Mouse (Mus musculus) erythroblast, adult 5-6 weeks (primary cell): ENCODE data around the gene Csnk2b. TPM values are rescaled to one million over a fixed set of nuclear protein-coding genes. Genes with fewer than 3 reads are reported as not detected.

Experiments
- ATAC-seq: replicated peaks from 2 replicates; pipeline ENCODE4 v1.8.0; 2016; ENCODE audit warnings: moderate number of reproducible peaks, mild to moderate bottlenecking, moderate TSS enrichment, inconsistent platforms; ENCODE audit not compliant: poor library complexity, low FRiP score, severe bottlenecking
- total RNA-seq, 2 experiments: library from RNA; stranded (forward) in 1 of 2; stranded (reverse) in 1 of 2; fragments of 150-400 nt in 1 of 2; fragments of 200-764, 138-1000 nt in 1 of 2; gene quantifications; 2 replicates each; pipeline versions ENCODE4 v1.2.3 to v1.2.4; 2015 to 2017; ENCODE audit warnings: low replicate concordance in 2 of 2

Gene Csnk2b
- 156 and 181 TPM in 2 replicates for total RNA-seq (2015; ENCODE audit: low replicate concordance)
- 76.5 and 112 TPM in 2 replicates for total RNA-seq (2017; ENCODE audit: low replicate concordance)

DNA sequence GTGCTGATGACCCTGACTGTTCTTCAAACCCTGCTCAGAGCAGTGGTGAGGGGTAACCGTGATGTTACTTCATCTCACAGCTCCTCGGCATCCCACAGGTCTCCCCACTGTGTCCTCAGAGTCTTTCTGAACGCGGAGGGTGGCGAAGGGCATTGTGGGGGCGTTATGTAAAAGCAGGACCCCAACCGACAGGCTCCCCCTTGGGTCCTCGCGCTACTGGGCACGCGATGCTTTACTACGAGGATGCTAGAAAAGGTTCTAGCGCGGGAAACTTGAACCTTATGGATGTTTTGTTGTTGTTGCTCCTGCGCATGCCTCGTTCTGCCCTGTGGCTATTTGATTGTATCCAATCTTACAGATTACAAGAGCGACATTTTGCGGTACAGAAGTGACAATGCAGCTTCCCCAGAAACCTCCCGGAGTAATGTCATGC is at the start of gene Csnk2b:
TSS of gene Csnk2b (minus strand) at position 183 of the 433 bp plus-strand sequence.
- no peak for ATAC-seq

DNA sequence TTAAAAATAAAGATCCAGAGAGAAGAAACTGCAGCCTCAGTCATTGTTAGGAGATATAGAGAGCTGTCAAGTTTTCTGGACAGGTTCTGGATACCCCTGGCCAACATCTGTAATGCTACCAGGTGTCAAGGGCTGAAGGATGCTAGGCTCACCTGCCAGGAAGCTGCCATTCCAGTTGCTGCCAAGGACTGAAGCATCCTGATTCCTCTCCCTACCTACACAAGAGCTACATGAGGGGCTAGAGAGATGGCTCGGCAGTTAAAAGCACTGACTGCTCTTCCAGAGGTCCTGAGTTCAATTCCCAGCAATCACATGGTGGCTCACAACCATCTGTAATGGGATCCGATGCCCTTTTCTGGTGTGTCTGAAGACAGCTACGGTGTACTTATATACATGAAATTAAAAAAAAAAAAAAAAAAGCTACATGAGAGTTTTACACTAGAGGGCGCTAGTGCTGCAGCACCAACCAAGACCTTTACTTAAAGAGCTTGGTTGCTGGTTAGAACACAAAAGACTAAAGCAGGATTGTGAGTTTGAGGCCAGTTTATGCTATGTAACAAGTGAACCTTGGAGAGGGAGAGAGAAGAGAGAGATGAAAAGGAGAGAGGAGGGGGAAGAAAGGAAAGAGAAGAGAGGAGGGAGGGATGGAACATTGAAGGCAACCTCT is 46.8 kb upstream of the Csnk2b start:
- no peak for ATAC-seq

DNA sequence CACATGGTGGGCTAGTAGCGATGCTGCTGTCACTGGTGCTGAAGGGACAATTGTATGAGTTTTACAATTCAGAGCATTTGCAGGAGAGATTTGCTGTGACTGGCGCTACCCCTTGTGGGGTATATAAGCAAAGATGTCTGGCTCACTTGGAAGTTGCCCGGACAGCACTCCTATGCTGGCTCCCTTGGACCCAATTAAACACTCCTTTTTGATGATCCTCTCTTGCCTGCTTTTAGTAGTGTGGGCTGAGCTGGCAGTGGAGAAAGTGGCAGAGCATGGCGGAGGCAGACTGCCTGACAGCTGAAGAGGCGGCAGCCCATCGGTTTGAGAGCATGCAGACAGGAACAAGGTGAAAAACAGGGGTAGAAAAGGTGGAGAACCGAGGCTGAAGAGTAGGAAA is 45.9 kb upstream of the Csnk2b start:
- no peak for ATAC-seq

- no peak for ATAC-seq
Measured at GRCm38 (mm10) chr17:35166352-35167035, 44.6 kb upstream of the Csnk2b start.

DNA sequence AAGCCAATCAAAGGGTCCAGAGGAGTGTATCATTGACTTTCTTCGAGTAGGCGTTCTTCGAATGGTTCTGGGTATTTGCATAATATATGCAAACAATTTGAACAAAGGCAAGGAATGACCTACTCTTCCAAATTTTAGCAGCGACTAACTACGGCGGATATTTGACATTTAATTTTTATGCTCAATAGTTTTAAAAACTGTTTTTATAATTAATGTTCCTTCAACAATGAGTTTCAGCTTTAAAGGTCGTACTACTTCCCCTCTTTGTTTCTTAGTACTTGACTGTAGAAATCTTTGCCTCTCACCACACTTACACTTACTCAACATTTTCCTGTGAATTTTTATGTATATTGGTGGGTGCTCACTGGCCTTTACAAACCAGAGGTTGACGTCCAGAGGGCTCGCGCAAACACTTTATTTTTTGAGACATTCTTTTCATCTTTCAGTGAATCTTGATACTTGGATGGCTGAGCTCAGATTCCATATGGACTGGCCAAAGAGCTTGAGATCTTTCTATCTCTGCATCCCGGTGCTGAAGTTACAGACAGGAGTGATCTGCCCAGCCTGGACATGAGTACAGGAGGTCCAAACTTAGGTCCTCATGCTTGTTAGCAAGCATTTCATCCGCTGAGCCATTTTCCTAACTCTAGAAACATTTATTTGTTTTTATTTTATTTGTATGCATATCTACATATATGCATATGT is 43.8 kb upstream of the Csnk2b start:
- no peak for ATAC-seq

- peak; percentile 89 for ATAC-seq
Measured at GRCm38 (mm10) chr17:35164568-35165450, 43.0 kb upstream of the Csnk2b start, which contains the start of gene Prrc2a. TSS of gene Prrc2a (minus strand) at chr17:35164897.

DNA sequence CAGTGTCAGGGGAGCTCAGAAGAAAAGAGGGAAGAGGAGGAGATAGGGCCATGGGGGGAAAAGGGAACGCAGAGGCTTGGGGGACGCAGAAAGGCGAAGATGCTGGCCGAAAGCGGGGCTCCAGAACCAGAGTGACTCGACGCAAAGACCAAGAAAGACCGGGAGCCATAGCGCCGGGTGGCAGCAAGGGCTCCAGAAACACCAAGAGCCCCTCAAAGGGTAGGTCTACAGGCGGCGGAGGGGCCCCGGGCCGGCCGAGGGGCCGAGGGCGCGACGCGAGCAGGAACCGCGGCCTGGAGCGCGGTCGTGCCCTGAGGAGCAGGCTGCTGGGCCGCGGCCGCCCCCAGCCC is 42.3 kb upstream of the Csnk2b start:
- no peak for ATAC-seq

- ATAC-seq = no peak
Measured at GRCm38 (mm10) chr17:35163326-35164081, 41.7 kb upstream of the Csnk2b start.

DNA sequence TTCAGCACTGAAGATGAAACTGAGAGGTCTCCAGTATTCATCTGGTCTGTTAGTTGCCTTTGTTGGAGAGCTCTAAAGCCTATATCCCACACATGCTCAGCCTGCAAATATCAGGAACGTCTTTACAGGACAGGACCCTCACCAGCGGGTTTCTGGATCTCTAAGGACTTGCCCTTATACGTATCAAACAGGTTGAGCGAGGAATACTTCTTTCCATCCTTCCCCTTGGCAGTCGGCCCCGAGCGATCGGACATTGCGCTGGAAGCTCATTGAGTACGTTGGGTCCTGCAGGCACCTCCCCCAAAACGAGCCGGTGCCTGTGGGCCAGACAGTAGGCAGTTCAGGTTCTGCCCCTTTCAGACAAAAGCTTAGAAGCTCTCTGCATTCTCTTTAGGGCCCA is 40.9 kb upstream of the Csnk2b start:
- no peak for ATAC-seq

- no peak for ATAC-seq
Measured at GRCm38 (mm10) chr17:35162121-35162520, 40.3 kb upstream of the Csnk2b start.

GRCm38 (mm10) chr17:35161421-35161820 is 39.6 kb upstream of the Csnk2b start:
- ATAC-seq = no peak

- no peak for ATAC-seq
Measured at GRCm38 (mm10) chr17:35159638-35160037, 37.8 kb upstream of the Csnk2b start.

GRCm38 (mm10) chr17:35158850-35159593 is 37.2 kb upstream of the Csnk2b start:
- no peak for ATAC-seq

DNA sequence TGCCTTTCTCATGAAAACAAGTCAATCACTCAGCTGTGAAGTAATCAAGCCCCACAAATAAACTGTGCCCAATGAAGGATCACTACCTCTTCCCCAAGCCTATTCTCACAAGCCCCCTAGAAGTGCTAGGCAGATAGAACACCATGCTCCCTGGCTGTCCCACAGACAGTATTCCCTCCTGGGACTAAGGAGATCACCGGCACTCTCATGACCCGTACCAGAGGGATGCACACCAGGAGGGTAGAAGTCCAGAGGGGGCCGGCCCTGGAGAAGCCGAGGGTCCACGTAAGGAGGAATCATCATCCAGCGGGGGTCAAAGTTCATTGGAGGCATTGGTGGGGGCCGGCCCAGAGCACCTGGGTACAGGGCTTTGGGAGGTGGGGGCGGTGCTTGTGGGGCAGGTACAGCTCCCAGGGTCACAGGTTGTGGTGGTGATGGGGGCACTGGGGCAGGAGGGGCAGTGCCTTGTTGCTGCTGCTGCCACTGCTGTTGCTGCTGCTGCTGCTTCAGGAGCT is 35.9 kb upstream of the Csnk2b start:
- no peak for ATAC-seq

DNA sequence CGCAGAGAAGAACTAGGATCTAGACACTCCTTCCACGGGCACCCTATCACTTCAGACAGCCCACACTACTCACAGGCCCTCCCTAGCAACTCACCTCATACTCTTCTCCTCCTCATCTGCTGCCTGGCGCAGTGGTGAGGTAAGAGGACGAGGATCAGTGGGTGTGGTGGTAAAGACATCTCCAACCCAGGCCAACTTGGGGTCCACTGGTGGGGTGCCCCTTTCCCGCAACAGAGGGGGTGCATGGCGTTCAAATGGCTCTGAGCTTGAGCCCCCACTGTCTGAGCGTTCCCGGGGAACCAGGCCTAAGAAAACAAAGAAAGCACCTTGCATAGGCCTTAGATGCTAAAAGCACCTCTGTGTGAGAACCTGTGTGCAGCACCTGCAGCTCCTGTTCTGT is 35.4 kb upstream of the Csnk2b start:
- ATAC-seq = no peak

DNA sequence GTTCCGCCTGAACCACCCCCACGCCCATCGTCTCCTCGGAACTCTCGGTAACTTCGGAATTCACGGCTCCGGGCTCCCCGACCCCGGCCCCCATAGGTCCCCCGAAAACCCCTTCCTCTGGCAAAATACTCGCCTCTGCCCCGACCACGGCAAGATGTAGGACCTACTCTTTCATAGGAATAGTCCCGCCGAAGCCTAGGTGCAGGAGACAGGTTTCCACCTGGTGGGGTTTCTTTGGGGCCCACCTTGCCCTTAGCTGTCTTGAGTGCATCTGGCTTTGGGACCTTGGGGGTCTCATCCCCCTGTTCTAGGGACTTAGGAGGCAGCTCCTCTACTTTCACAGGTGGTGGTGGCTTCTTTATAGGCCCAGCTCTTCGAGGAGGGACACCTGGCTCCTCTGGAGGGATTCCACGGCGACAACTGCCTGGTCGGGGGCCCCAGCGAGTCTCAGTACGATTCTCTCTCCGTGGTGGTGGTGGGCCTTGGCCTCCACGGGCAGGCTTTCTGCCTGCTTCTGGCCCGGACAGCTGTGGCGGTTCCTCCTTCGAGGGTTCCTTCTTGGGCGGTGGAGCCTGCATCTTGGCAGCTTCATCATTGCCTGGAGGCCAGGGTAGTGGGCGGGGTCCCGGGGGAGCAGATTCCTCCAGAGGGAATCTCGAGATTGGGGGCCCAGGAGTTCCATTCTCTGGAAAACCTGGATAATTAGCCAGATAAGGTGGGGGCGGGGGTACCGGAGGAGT is 34.8 kb upstream of the Csnk2b start:
- ATAC-seq = no peak

GRCm38 (mm10) chr17:35155451-35155850 is 33.6 kb upstream of the Csnk2b start:
- ATAC-seq = no peak

- ATAC-seq = no peak
Measured at GRCm38 (mm10) chr17:35154616-35155015, 32.8 kb upstream of the Csnk2b start.
